Mouse (Mus musculus): Measurements from ENCODE around the gene Pck1.

The Pck1 gene

DNA sequence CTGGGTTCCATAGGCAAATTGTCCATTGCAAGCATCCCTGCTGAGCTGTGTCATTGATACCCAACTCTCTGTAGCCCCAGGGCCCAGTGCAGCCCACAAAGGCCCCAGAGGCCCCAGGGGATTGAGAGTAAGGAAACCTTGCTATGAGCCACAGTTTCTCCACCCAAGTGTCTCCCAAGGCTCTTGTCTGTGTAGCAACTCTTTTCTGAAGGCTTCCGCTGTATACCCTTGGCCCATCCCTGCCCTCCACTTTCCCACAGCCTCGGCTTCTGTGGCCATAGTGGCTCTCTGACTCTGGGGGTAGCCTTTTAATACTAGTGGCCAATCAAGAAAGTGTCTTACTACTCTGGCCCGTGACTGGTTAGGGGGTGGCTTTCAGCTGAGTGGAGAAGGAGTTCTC, 50.9 kb downstream of the Pck1 start:
- DNase-seq (ENCODE audit: low spot score in 2 of 2), result no peak

DNA sequence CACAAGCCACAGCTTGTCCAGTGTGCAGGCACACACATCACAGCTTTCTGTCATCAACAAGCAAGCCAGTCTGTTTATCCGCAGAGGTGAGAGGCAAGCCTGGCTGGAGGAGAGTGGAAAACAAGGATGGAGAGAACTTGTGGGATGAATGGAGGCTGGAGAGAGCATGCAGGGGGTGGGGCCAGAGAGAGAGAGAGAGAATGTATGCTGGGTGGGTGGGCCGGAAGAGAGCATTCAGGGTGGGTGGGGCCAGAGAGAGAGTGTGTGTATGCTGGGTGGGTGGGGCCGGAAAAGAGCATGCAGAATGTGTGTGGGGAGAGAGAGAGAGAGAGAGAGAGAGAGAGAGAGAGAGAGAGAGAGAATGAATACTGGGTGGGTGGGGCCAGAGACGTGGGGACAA, 51.8 kb downstream of the Pck1 start:
- no peak for DNase-seq (ENCODE audit: low spot score in 2 of 2)

DNA sequence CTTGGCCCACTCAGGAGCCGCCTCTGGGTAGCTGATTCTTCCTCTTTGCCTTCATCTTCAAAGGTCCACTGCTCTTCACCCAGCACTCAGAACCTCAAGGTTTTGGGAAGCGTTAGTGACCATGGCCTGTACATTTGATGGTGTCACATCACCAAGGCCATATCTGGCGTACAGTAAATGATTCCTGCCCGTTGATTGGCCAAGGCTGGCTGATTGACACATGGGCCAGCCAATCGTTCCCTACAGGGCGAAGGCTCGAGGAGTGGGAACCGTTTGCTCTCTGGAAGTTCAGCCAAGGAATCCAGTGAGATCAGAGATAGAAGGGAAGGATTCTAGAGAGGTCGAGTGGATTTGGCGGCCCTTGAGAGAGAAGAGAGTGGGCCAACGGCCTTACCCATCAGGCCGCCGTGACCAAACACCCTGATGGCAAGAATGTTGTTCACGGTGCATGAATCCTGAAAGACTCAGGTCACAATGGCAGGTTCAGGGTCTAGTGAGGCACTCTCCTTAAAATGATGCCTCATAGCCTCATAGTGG, 52.8 kb downstream of the Pck1 start:
- no peak for DNase-seq (ENCODE audit: low spot score in 2 of 2)

DNA sequence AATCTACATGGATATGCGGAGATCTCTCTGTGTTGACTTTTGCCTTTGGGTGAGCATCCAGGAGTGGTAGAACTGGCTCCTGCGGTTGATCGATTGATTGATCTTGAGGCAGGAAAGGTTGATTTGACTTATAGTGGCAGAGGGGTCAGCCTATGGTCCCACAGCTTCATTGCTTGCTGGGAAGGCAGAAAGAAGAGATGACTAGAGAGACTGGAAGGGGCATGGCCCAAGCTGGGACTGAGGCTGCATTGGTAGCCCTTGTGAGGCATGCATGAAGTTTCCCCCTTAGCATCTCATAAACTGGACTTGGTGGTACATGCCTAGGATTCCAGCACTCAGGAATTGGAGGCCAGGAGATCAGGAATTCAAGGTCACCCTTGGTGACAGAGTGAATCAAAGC, 54.2 kb downstream of the Pck1 start:
- no peak for DNase-seq (ENCODE audit: low spot score in 2 of 2)
